Mouse (Mus musculus) thymus, adult 2 months (tissue): ENCODE measurements at regions not wholly inside any gene's neighbourhood (a gene's known extent, or its start where the extent isn't known, plus 50 kb on each side); places are given as distances from the start of the nearest gene placed in this dataset.

Experiments used
- DNase-seq: peaks from one replicate; pipeline ENCODE4 v3.0.0; 2021
- H3K27ac ChIP-seq: fragments of 200-500 bp; 2 replicates; pipeline ENCODE4 v1.5.1; 2012; ENCODE audit warnings: low read length, control low read depth; ENCODE audit not compliant: control insufficient read depth, insufficient read depth
- H3K27me3 ChIP-seq: fragments of 200-500 bp; 2 replicates; pipeline ENCODE4 v1.6.1; 2012; ENCODE audit warnings: mild to moderate bottlenecking, low read length, moderate library complexity, mixed read lengths; ENCODE audit not compliant: control insufficient read depth, insufficient read depth
- H3K36me3 ChIP-seq: fragments of 200-500 bp; 2 replicates; pipeline ENCODE4 v1.6.1; 2012; ENCODE audit warnings: mild to moderate bottlenecking, low read length, moderate library complexity; ENCODE audit not compliant: control insufficient read depth, insufficient read depth
- H3K4me1 ChIP-seq: fragments of 200-500 bp; replicated peaks from 2 replicates; pipeline ENCODE4 v1.6.1; 2012; ENCODE audit warnings: low read length; ENCODE audit not compliant: control insufficient read depth, insufficient read depth
- H3K4me3 ChIP-seq: fragments of 200-500 bp; 2 replicates; pipeline ENCODE4 v1.5.1; 2012; ENCODE audit warnings: mild to moderate bottlenecking, low read length, control low read depth, moderate library complexity; ENCODE audit not compliant: control insufficient read depth, insufficient read depth
- CTCF ChIP-seq: fragments of 200-500 bp; IDR thresholded peaks from 2 replicates; pipeline ENCODE4 v1.5.1; 2012; ENCODE audit warnings: mild to moderate bottlenecking, control low read depth, low read length, moderate library complexity, borderline replicate concordance; ENCODE audit not compliant: control insufficient read depth, poor library complexity, insufficient read depth; ENCODE audit errors: extremely low read depth
- POLR2A ChIP-seq: fragments of 200-500 bp; IDR thresholded peaks from 2 replicates; pipeline ENCODE4 v1.6.1; 2012; ENCODE audit warnings: mild to moderate bottlenecking, low read length, control low read depth, moderate library complexity; ENCODE audit not compliant: control insufficient read depth, poor library complexity, insufficient read depth; ENCODE audit errors: extremely low read depth
- WGBS: fragments of 180-500 bp; shearing (Covaris S2); methylation state at CpG from one replicate; pipeline ENCODE4 v1.1.7; 2018; 5-methylcytosine and 5-hydroxymethylcytosine counted together

GRCm38 (mm10) chr14:46661792-46662545 lies 98.4 kb upstream of the Cdkn3 start:
- no peaks in the 10 kb centered on the region for H3K4me1 ChIP-seq
- H3K27ac ChIP-seq: no peak overlapping the region
- WGBS: 77% methylated on average over 9 of the region's 9 CpGs
- no peak overlapping the region for H3K4me3 ChIP-seq
- no peak for TF ChIP-seq CTCF
- H3K27me3 ChIP-seq: no peaks in the 10 kb centered on the region
- DNase-seq: no peak
- H3K36me3 ChIP-seq: no peaks in the 10 kb centered on the region

DNA sequence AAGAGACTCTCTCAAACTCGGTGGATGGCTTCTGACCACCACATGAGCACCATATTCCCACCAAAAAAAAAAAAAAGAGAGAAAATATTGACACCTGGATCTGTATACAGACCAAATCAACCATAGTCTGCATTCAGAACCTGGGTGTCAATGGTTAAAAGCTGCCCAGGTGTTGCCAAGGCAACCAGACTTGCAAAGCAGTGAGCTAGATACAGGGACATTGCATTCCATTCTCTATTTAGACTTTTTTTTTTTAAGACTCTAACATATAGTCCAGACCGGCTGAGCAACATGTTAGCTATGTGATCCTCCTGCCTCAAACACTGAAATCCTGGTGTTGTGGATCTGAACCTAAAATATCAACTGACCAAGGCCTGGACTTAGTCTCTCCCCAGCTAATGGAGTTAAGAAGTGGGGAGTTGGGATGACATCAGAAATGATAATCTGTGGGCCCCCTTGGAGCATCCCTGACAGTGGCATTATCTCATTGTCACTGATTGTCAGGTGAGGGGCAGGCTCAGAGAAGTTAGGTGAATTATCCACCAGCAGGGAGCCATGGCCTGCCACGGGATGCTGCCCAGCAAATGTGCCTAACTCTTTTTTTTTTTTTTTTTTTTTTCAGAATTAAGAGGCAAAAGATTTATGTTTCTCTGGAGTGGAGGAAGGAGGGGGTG lies 99.1 kb upstream of the Cdkn3 start:
- no peaks in the 10 kb centered on the region for H3K27me3 ChIP-seq
- DNase-seq: no peak
- WGBS: 76% methylated on average over 3 of the region's 3 CpGs
- no peak overlapping the region for H3K27ac ChIP-seq
- H3K4me1 ChIP-seq: no peaks in the 10 kb centered on the region
- H3K36me3 ChIP-seq: no peaks in the 10 kb centered on the region
- no peak for TF ChIP-seq CTCF
- no peak for TF ChIP-seq POLR2A
- no peak overlapping the region for H3K4me3 ChIP-seq

GRCm38 (mm10) chr14:46659365-46659764 lies 101.0 kb upstream of the Cdkn3 start:
- Histone ChIP-seq H3K4me3 (no peak overlapping the region), H3K27ac (no peak overlapping the region), H3K4me1 (no peaks in the 10 kb centered on the region), H3K36me3 (no peaks in the 10 kb centered on the region), H3K27me3 (no peaks in the 10 kb centered on the region)
- no peak for TF ChIP-seq POLR2A
- TF ChIP-seq CTCF: no peak
- 84% methylated on average over 4 of the region's 4 CpGs for WGBS
- DNase-seq: no peak

DNA sequence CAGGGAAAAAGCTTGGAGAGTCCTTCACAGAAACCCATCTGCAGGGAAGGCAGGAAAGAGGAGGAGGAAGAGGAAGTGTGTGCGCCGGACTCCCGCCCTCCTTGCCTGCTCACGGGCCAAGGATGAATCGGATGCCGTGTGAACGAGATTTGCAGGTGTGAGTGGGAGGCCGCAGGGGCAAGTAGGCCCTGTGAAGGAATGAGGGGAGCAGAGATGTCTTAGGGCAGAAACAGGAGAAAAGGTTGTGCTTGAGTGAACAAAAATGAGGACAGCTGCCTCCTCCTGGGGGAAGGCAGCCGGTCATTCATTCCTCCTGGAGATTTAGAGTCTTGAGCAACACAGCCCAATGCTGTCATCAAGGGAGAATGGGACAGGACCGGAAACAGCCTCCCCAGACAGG lies 104.1 kb upstream of the Cdkn3 start:
- DNase-seq: no peak
- TF ChIP-seq POLR2A (no peak), CTCF (no peak)
- WGBS: 92% methylated on average over 10 of the region's 10 CpGs
- H3K36me3 ChIP-seq: no peaks in the 10 kb centered on the region
- no peaks in the 10 kb centered on the region for H3K27me3 ChIP-seq
- no peak overlapping the region for H3K27ac ChIP-seq
- no peak overlapping the region for H3K4me3 ChIP-seq
- H3K4me1 ChIP-seq: no peaks in the 10 kb centered on the region

- Histone ChIP-seq H3K4me1 (no peaks in the 10 kb centered on the region), H3K27ac (no peak overlapping the region), H3K36me3 (no peaks in the 10 kb centered on the region), H3K27me3 (no peaks in the 10 kb centered on the region), H3K4me3 (no peak overlapping the region)
- TF ChIP-seq POLR2A (no peak), CTCF (no peak)
- 85% methylated on average over 12 of the region's 12 CpGs for WGBS
- no peak for DNase-seq
Measured at GRCm38 (mm10) chr14:46647319-46647974, 112.9 kb upstream of the Cdkn3 start.

- WGBS: 94% methylated on average over 14 of the region's 14 CpGs
- Histone ChIP-seq H3K36me3 (no peaks in the 10 kb centered on the region), H3K4me3 (no peak overlapping the region), H3K27ac (no peak overlapping the region), H3K4me1 (no peaks in the 10 kb centered on the region), H3K27me3 (no peaks in the 10 kb centered on the region)
- no peak for DNase-seq
- TF ChIP-seq POLR2A (no peak), CTCF (no peak)
Measured at GRCm38 (mm10) chr14:46646673-46647318, 113.5 kb upstream of the Cdkn3 start.

- 86% methylated on average over 8 of the region's 8 CpGs for WGBS
- H3K4me1 ChIP-seq: no peaks in the 10 kb centered on the region
- H3K27me3 ChIP-seq: no peaks in the 10 kb centered on the region
- no peak for DNase-seq
- no peak for TF ChIP-seq CTCF
- TF ChIP-seq POLR2A: no peak
- H3K4me3 ChIP-seq: no peak overlapping the region
- no peak overlapping the region for H3K27ac ChIP-seq
- H3K36me3 ChIP-seq: no peaks in the 10 kb centered on the region
Measured at GRCm38 (mm10) chr14:46639116-46639826, 121.1 kb upstream of the Cdkn3 start.
